Mouse (Mus musculus) urinary bladder, postnatal 36 days (tissue): ENCODE results near the gene Abhd14b.
"Not testable (repeated sequence)": the region's sequence is repeated elsewhere in the genome, so short reads cannot be mapped to it uniquely, and the experiment has no call there.

Experiments
- DNase-seq, 2 experiments: peaks; one replicate each; pipeline ENCODE4 v3.0.0; 2022; ENCODE audit warnings: low spot score in 2 of 2, mixed read lengths in 1 of 2

Gene Abhd14b

DNA sequence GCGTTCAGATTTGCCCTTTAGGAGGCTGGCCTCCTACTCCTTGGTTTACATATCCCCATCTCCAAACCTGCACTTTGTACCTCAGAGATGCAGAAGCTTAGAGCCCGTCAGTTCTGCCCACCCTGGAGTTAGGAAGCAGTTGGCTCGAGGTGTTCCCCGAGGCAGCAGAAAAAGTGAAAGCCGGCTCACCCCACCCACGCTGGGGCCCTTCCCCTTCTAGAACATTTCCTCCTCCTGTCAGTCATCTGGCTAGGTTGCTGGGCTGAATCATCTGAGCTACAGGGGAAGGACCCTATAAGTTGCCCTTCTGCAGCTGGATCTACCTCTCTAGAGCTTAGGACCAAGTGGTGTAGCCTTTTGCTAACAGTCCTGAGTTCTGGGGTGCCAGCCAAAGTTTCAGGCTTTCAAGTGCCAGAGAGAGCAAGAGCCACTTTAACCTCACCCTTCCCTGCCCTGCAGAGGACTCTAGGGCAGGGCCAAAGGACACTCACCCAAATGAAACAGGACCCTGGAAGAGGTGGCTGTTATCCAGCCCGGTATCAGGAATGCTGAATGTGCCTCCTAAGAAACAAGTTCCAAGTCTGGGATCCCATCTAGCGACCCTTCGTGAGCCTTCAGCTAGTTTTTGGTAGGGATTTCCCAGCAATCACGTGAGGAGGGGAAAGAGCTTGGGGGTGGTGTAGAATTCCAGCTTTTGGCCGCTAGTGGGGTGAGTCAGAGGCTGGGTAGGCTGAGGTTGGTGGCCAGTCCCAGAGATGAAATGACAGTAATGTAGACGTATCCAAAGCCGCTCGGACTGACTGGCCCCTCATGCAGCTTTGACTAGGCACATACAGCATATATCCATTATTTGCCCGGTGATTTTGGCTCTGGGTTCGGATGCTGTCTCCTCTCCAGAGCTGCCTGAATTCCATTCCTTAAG is 29.0 kb downstream of the Abhd14b start:
- DNase-seq, result peak; percentile 58 to 72

- peak; percentile 98 to 99 for DNase-seq
These were observed 29.7 kb downstream of the Abhd14b start, which contains the start of gene Parp3 for GRCm38 (mm10) chr9:106476924-106477484. TSS of gene Parp3 (minus strand) at chr9:106476949.

DNA sequence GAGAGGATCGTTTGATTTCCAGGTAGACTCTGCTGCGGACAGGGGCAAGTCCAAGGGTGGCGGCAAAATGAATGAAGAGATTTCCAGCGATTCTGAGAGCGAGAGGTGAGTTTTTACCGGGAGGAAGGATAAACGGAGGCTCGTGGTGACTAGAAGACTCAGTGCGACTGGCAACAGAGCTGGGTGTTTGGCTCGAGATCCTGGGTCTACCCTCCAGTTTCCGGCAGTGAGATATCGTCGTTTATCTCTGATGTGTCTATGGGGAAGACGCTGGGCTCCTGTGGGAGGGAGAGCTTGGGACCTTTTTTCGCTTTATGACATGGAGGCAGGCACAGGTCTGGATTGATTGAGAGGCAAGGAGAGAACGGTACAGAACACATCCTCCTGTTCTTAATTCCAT is 30.4 kb downstream of the Abhd14b start:
- DNase-seq, result no peak

DNA sequence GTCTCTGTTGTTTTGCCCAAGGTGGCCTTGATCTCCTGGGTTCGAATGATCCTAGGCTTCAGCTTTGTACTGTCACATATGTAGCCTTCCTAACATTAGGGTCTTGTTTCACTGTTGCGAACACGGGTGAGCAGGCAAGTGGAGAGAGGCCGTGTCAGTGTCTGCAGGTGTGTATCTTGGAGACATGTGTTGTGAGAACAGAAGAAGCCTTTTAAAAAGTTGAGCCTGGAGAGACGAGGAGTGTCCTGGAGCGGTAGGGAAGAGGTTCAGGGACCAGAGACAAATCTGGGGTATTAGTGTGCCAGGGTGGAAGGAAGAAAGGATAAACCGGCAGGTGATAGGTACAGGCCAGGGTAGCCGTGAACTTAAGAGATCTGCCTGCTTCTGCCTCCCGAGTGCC is 30.8 kb downstream of the Abhd14b start:
- no peak for DNase-seq

GRCm38 (mm10) chr9:106480541-106480940 is 33.3 kb downstream of the Abhd14b start:
- DNase-seq, result no peak

- DNase-seq, result no peak
These were observed 33.8 kb downstream of the Abhd14b start for GRCm38 (mm10) chr9:106481075-106481474.

DNA sequence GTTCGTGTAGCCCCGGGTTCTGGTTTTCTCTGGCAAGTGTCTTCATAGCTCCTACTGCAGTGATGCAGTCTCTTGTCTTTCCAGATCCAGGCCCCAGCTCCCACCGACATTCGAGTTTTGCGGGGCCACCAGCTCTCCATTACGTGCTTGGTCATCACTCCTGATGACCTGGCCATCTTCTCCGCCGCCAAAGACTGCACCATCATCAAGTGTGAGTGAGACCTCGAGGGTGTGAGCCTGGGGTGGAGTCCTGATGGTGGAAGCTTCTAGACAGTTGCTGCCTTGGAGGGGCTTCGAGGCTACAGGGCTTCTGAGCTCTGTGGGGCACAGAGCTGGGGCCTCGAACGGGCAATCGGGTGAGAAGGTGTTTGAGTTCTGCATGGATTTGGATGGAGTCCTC is 34.4 kb downstream of the Abhd14b start:
- DNase-seq, result no peak

DNA sequence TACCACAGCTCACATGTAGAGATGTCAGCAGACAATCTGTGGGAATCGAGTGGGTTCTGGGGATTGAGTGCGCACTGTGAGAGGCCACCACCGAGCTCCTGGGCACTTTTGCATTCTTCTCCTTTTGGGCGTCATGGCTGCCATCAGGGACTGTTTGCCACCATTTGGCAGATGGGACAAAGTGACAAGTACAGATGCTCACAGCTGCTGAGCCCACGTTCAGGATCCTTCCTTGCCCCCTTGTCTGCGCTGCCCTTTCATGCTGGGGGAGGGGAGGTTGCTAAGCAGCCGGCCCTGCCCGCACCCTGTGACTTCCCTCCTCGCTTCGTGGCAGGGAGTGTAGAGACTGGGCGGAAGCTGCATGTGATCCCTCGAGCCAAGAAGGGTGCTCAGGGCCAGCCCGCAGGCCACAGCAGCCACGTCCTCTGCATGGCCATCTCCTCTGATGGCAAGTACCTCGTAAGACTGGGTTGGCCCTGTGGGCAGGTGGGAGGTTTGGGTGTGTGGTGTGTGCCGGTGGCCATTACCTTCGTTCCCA is 35.4 kb downstream of the Abhd14b start:
- DNase-seq, result no peak

DNA sequence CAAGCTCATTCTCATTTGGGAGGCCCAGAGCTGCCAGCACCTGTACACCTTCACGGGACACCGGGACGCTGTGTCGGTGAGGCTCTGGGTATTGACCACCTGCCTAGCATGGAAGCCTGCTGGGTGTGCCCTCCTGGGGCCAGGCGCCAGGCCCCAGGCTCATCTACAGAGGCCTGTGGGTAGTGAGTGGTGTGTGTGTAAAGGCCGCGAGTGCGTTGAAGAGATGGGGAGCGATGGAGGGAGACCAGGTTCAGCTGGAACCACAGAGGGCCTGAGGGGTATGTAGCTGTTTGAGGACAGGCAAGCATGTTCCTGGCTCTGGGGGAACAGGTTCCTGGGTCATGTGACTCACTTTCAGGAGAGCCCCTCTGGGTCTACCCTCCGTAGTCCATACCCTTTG is 35.9 kb downstream of the Abhd14b start:
- DNase-seq, result no peak

- no peak for DNase-seq
These were observed 36.3 kb downstream of the Abhd14b start for GRCm38 (mm10) chr9:106483606-106484005.

DNA sequence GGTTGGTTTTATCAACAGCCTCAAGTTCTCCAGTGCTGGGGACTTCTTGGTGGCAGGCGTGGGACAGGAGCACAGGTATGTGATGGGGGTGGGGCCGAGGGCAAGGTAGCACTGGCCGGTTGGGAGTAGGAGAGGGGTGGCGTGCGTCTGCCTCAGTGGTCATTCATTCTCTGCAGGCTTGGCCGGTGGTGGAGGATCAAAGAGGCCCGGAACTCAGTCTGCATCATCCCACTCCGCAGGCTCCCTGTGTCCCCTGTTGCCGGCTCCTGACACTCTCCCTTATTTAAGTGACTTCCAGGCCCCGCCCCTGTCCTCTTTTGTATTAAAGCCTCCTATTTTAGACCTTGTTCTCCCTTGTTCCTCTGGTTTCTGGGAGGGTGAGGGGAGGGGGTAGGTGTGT is 37.8 kb downstream of the Abhd14b start:
- no peak for DNase-seq

DNA sequence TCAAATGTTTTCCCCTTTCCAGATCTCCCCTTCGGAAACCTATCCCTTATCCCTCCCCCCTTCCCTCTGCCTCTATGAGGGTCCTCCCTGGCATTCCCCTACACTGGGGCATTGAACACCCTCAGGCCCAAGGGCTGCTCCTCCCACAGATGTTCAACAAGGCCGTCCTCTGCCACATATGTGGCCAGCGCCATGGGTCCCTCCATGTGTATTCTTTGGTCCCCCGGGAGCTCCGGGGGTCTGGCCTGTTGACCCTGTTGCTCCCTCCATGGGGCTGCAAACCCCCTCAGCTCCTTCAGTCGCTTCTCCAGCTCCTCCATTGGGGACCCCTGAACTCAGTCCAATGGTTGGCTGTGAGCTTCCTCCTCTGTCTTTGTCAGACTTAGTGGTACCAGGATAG is 40.3 kb downstream of the Abhd14b start:
- DNase-seq, result not testable (repeated sequence)

- no peak for DNase-seq
These were observed 52.4 kb downstream of the Abhd14b start, which contains the start of gene Iqcf1 for GRCm38 (mm10) chr9:106499667-106500066. TSS of gene Iqcf1 (plus strand) at chr9:106499967.

GRCm38 (mm10) chr9:106501846-106502245 is 54.6 kb downstream of the Abhd14b start:
- no peak for DNase-seq
